Mouse (Mus musculus) olfactory bulb, adult 2 months (tissue): ENCODE data around the gene Tle3.

ENCODE experiments used
- CTCF ChIP-seq: fragments of 200-500 bp; IDR thresholded peaks from 2 replicates; pipeline ENCODE4 v1.5.1; 2012; ENCODE audit warnings: low read depth, mild to moderate bottlenecking, low read length, moderate library complexity; ENCODE audit not compliant: insufficient read depth
- POLR2A ChIP-seq: fragments of 200-500 bp; IDR thresholded peaks from 2 replicates; pipeline ENCODE4 v1.6.1; 2012; ENCODE audit warnings: mild to moderate bottlenecking, low read depth, low read length, moderate library complexity; ENCODE audit not compliant: insufficient read depth

GRCm38 (mm10) chr9:61367857-61368566 is 4.2 kb upstream of the Tle3 start:
- TF ChIP-seq POLR2A: no peak
- TF ChIP-seq CTCF: no peak
